Mouse (Mus musculus) bone marrow, adult 2 months (tissue): ENCODE measurements at regions not wholly inside any gene's neighbourhood (a gene's known extent, or its start where the extent isn't known, plus 50 kb on each side); places are given as distances from the start of the nearest gene placed in this dataset.

ENCODE experiments used
- CTCF ChIP-seq: fragments of 200-500 bp; IDR thresholded peaks from 2 replicates; pipeline ENCODE4 v1.5.1; 2011; ENCODE audit warnings: low read length, control low read depth; ENCODE audit not compliant: control insufficient read depth, insufficient read depth
- POLR2A ChIP-seq: fragments of 200-500 bp; IDR thresholded peaks from 2 replicates; pipeline ENCODE4 v1.6.1; 2011; ENCODE audit warnings: low read depth, mild to moderate bottlenecking, control low read depth, low read length, borderline replicate concordance; ENCODE audit not compliant: control insufficient read depth

GRCm38 (mm10) chr13:52249492-52249891, 281.6 kb downstream of the Diras2 start:
- no peak for TF ChIP-seq CTCF
- TF ChIP-seq POLR2A = no peak
